Mouse (Mus musculus): ENCODE results near the gene Mapk8. TPM values are rescaled to one million over a fixed set of nuclear protein-coding genes. Genes with fewer than 3 reads are reported as not detected.

The Mapk8 gene
- polyA plus RNA-seq, 1 experiment from 2014 or later: 24.5 TPM

DNA sequence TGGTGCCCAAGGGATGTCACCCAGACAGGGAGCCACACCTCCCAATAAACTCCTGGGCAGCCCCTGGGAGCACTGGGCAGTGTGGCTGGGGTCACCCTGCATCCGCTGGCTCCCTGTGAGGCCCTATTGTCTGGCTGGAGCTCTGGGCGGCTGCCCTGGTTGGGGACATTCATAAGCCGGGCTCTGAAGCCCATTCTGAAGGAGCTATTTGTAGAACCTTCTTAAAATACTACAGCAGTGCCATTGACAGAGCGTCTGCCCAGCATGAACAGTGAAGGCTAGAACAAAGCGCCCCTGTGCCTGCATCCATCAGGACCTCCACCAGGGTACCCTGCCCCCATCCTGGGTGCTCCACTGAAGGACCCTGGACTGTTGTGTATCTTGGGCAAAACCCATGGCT is 118.6 kb downstream of the Mapk8 start:
- Histone ChIP-seq H3K36me3 (ENCODE audit: control insufficient read depth, insufficient read depth, low read length) (no peaks in the 10 kb centered on the region), H3K9ac (ENCODE audit: low read depth, low read length) (no peak overlapping the region), H3K4me1 (ENCODE audit: control insufficient read depth, insufficient read depth, low read length) (no peaks in the 10 kb centered on the region), H3K4me3 (ENCODE audit: low read length) (no peak overlapping the region), H3K27ac (ENCODE audit: low read depth, low read length) (no peak overlapping the region), H3K9me3 (ENCODE audit: control insufficient read depth, low read length) (no peaks in the 10 kb centered on the region), H3K4me2 (replicated peaks; ENCODE audit: low read depth, low read length) (no peak overlapping the region), H3K27me3 (ENCODE audit: control insufficient read depth, insufficient read depth, low read length) (no peaks in the 10 kb centered on the region)
- WGBS: 56% methylated on average over 5 of the region's 5 CpGs
- no peak for ATAC-seq (ENCODE audit: low FRiP score, low TSS enrichment)

Other genes starting within 250 kb of the Mapk8 start
- 1.1 and 2.6 TPM in 2 replicates for gene Arhgap22, start 233.1 kb downstream of the Mapk8 start, polyA plus RNA-seq (2014; fragmentation: Nextera tagmentation; extraction: Ambion mirVana)
- gene Frmpd2, start 24.5 kb upstream of the Mapk8 start, polyA plus RNA-seq (2014; fragmentation: Nextera tagmentation; extraction: Ambion mirVana): not detected in 2 replicates
- not detected in 2 replicates for gene Ptpn20, start 142.0 kb upstream of the Mapk8 start, polyA plus RNA-seq (2014; fragmentation: Nextera tagmentation; extraction: Ambion mirVana)

Measured in kidney, embryonic 14.5 days (tissue).